Comparison of ENCODE assay signal across 8 mouse cellular contexts in the genomic region with DNA sequence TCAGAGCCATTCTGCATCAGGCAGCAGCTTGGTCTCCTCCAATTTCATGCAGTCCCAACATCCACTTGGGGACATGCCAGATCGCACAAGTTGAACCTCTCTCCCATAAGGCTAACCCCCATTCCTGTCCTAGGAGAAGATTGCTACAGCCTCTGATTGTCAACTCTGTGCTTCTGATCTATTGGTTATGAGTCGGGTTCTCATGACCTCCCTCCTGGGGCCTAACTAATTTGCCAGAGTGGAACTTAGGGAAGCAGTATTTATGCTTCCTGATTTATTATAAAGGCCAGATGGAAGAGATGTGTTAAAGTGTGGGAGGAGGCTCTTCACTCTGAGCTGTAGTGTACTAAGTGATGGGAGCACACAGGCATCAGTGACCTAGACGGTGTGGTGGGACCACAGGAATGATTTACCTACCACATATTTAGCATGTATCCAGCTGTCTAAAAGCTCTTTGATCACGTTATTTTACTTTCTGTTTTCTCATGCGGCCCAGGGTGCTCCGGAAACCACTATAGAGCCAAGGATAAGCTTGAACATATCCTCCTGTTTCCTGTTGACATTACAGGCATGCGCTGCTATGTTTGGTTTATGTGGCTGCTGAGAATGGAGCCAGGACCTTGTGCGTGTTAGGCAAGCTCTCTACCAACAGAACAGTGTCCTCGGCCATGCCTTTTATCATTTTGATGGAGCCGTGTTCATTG. TPM values are rescaled to one million over a fixed set of nuclear protein-coding genes. Genes with fewer than 3 reads are reported as not detected.
A peak's percentile ranks its signal among the peaks of the same experiment; 100 is the strongest.
DNase-seq lines count a peak whose midpoint lies in the region; ATAC-seq lines count a peak whose summit lies in the region.
"Had no signal": no experiment of that assay in that cellular context is flagged by ENCODE, and none has a peak within 500 bp of the region (broad histone marks: within the 10 kb centered on the region; RNA-seq: fewer than 3 reads in every experiment).

No protein-coding gene starts in this region.

- H3K4me1 ChIP-seq in neural tube, embryonic 14.5 days (ENCODE audit: control insufficient read depth, insufficient read depth, low read length), result no peaks in the 10 kb centered on the region
- no peaks in the 10 kb centered on the region for H3K4me1 ChIP-seq in neural tube, embryonic 15.5 days
- peaks cover 7% of the 10 kb centered on the region; the same call in 1 of the 2 replicates for H3K4me1 ChIP-seq in intestine, embryonic 15.5 days (replicated peaks)

- H3K36me3 ChIP-seq in neural tube, embryonic 14.5 days (ENCODE audit: control insufficient read depth, insufficient read depth, low read length), result no peaks in the 10 kb centered on the region
- no peaks in the 10 kb centered on the region for H3K36me3 ChIP-seq in neural tube, embryonic 15.5 days
- H3K36me3 ChIP-seq in intestine, embryonic 15.5 days, result no peaks in the 10 kb centered on the region

- H3K27me3 ChIP-seq in neural tube, embryonic 14.5 days (ENCODE audit: control insufficient read depth, insufficient read depth, low read length), result no peaks in the 10 kb centered on the region
- no peaks in the 10 kb centered on the region for H3K27me3 ChIP-seq in neural tube, embryonic 15.5 days (replicated peaks)
- no peaks in the 10 kb centered on the region for H3K27me3 ChIP-seq in intestine, embryonic 15.5 days (replicated peaks)

- no peaks in the 10 kb centered on the region for H3K9me3 ChIP-seq in neural tube, embryonic 14.5 days (ENCODE audit: control insufficient read depth, low read length)
- H3K9me3 ChIP-seq in neural tube, embryonic 15.5 days (replicated peaks), result no peaks in the 10 kb centered on the region
- no peaks in the 10 kb centered on the region for H3K9me3 ChIP-seq in intestine, embryonic 15.5 days

- DNase-seq in gastrocnemius, adult 8-10 months (ENCODE audit: low spot score in 2 of 2), result no peak
- DNase-seq in layer of hippocampus, adult 8-10 months (ENCODE audit: low spot score in 2 of 2), result no peak

- H3K27ac ChIP-seq in neural tube, embryonic 14.5 days (ENCODE audit: low read depth, low read length), result no peak overlapping the region
- H3K27ac ChIP-seq in neural tube, embryonic 15.5 days (replicated peaks), result no peak overlapping the region
- peak overlapping the region; percentile 14; the same call in 1 of the 2 replicates for H3K27ac ChIP-seq in intestine, embryonic 15.5 days
- H3K27ac ChIP-seq: macrophage had no signal

- ATAC-seq in neural tube, embryonic 14.5 days (ENCODE audit: low read depth), result peak; percentile 60; the same call in 1 of the 2 replicates
- ATAC-seq in neural tube, embryonic 15.5 days (ENCODE audit: low FRiP score), result no peak
- ATAC-seq in intestine, embryonic 15.5 days, result peak; percentile 43
- ATAC-seq in megakaryocyte, adult 5-6 weeks (ENCODE audit: poor library complexity, severe bottlenecking), result 0 out of 2 replicates have a peak, but pooled peaks have one; percentile 21
- ATAC-seq in granulocyte monocyte progenitor cell, adult 5-6 weeks (replicated peaks; ENCODE audit: poor library complexity, severe bottlenecking), result no peak

- no peak overlapping the region for H3K9ac ChIP-seq in neural tube, embryonic 14.5 days (replicated peaks; ENCODE audit: low read depth, low read length)
- no peak overlapping the region for H3K9ac ChIP-seq in neural tube, embryonic 15.5 days (replicated peaks)
- no peak overlapping the region for H3K9ac ChIP-seq in intestine, embryonic 15.5 days

- WGBS in neural tube, embryonic 14.5 days, result 69% methylated on average over 10 of the region's 10 CpGs
- WGBS in neural tube, embryonic 15.5 days, result 79% methylated on average over 10 of the region's 10 CpGs
- 47% methylated on average over 10 of the region's 10 CpGs for WGBS in intestine, embryonic 15.5 days

- no peak overlapping the region for H3K4me3 ChIP-seq in neural tube, embryonic 14.5 days (ENCODE audit: low read depth, low read length)
- no peak overlapping the region for H3K4me3 ChIP-seq in neural tube, embryonic 15.5 days (replicated peaks)
- H3K4me3 ChIP-seq in intestine, embryonic 15.5 days (replicated peaks), result no peak overlapping the region

- H3K4me2 ChIP-seq in neural tube, embryonic 14.5 days (ENCODE audit: low read depth, low read length), result no peak overlapping the region
- no peak overlapping the region for H3K4me2 ChIP-seq in neural tube, embryonic 15.5 days
- no peak overlapping the region for H3K4me2 ChIP-seq in intestine, embryonic 15.5 days (replicated peaks)

RNA-seq across cellular contexts. Expression of a gene that starts 18.6 kb away (rescaled TPM):
- 1.7 and 2.3 TPM in 2 replicates for polyA plus RNA-seq in neural tube, embryonic 14.5 days (2014; fragmentation: Nextera tagmentation; extraction: Ambion mirVana)
- 2.8 and 6.1 TPM in 2 replicates for polyA plus RNA-seq in neural tube, embryonic 15.5 days (2015; fragmentation: Nextera tagmentation; extraction: Ambion mirVana)
- polyA plus RNA-seq in intestine, embryonic 15.5 days (2015; fragmentation: Nextera tagmentation; extraction: Ambion mirVana), result 33.2 and 35.9 TPM in 2 replicates
- total RNA-seq in megakaryocyte, adult 5-6 weeks (2015), result 0.21 TPM in 1 of 2 replicates, not detected in the other
- not detected in 2 replicates for total RNA-seq in megakaryocyte, adult 5-6 weeks (2017)
- not detected in 2 replicates for total RNA-seq in granulocyte monocyte progenitor cell, adult 5-6 weeks (2014; fragmentation: Nextera tagmentation)
- not detected in 2 replicates for total RNA-seq in granulocyte monocyte progenitor cell, adult 5-6 weeks (2017)
- under 1 TPM in 3 of 4 experiments, not detected in 1; 0.11 to 0.44 (median 0.22) TPM for total RNA-seq in gastrocnemius, adult 8-10 months (2022)
- 1 to 10 TPM; 1.6 to 3.4 (median 2.4) TPM for total RNA-seq in layer of hippocampus, adult 8-10 months (2022)

RNA-seq across cellular contexts. Expression of a gene that starts 46.8 kb away (rescaled TPM):
- polyA plus RNA-seq in neural tube, embryonic 14.5 days (2014; fragmentation: Nextera tagmentation; extraction: Ambion mirVana), result 13.5 and 26.7 TPM in 2 replicates
- 27.6 and 35.8 TPM in 2 replicates for polyA plus RNA-seq in neural tube, embryonic 15.5 days (2015; fragmentation: Nextera tagmentation; extraction: Ambion mirVana)
- 69.8 and 71.5 TPM in 2 replicates for polyA plus RNA-seq in intestine, embryonic 15.5 days (2015; fragmentation: Nextera tagmentation; extraction: Ambion mirVana)
- 7.7 and 8.0 TPM in 2 replicates for total RNA-seq in megakaryocyte, adult 5-6 weeks (2015)
- 5.7 and 7.6 TPM in 2 replicates for total RNA-seq in megakaryocyte, adult 5-6 weeks (2017)
- 1.0 and 4.0 TPM in 2 replicates for total RNA-seq in granulocyte monocyte progenitor cell, adult 5-6 weeks (2014; fragmentation: Nextera tagmentation)
- total RNA-seq in granulocyte monocyte progenitor cell, adult 5-6 weeks (2017), result 0.43 and 5.5 TPM in 2 replicates
- 10 to 100 TPM; 22.0 to 45.0 (median 28.1) TPM for total RNA-seq in gastrocnemius, adult 8-10 months (2022)
- total RNA-seq in layer of hippocampus, adult 8-10 months (2022), result 10 to 100 TPM; 40.7 to 75.5 (median 58.6) TPM

Comparison
In these comparisons a context has a peak if more than half of its experiments do, and no peak if none do; other contexts are left out.
1. ATAC-seq: peak in neural tube, embryonic 14.5 days (single experiment), intestine, embryonic 15.5 days (single experiment) and megakaryocyte, adult 5-6 weeks (single experiment); none in neural tube, embryonic 15.5 days (single experiment) and granulocyte monocyte progenitor cell, adult 5-6 weeks (single experiment).